Mouse (Mus musculus): ENCODE results near the gene Gm10134.
"Not testable (repeated sequence)": the region's sequence is repeated elsewhere in the genome, so short reads cannot be mapped to it uniquely, and the experiment has no call there.

Gm10134 gene

DNA sequence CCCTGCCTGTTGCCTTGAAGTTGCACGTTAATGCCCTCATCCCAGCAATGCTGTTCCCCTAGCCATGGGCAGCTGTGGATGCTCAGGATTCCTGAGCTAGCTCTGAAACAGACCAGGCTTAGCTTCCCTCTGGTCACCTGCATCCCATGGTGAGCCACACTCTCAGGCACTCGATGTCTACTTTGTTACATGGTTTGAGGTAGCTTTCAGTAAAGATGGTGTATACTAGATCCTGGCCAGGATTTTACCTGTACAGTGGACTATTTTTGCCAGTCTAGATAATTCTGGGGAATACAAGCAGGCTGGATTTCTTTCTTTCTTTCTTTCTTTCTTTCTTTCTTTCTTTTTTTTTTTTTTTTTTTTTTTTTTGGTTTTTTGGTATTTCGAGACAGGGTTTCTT, at the start of gene Gm10134:
Gene Gm10134, plus strand, starts transcription at position 301 of the 400 bp plus-strand sequence.
- DNase-seq (ENCODE audit: low read depth) = no peak

DNA sequence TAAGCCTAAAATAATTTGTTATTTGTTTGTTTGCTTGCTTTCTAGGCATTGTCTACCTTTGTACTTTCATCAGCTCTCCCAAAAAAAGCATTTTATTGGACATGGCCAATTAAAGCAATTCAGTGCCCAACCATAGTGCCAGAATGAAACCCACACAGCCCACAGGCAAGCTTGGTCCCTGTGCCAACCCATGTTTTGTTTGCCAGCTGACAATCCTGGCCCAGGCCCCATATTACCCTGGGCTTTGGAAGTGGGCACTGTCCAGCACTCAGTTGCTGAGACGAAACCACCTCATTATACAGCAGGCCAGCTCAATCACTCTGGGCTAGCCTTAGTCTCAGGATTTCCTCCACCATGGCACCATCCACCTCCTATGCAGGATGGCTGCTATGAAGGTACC, 49.3 kb upstream of the Gm10134 start:
- DNase-seq (ENCODE audit: low read depth) = no peak

DNA sequence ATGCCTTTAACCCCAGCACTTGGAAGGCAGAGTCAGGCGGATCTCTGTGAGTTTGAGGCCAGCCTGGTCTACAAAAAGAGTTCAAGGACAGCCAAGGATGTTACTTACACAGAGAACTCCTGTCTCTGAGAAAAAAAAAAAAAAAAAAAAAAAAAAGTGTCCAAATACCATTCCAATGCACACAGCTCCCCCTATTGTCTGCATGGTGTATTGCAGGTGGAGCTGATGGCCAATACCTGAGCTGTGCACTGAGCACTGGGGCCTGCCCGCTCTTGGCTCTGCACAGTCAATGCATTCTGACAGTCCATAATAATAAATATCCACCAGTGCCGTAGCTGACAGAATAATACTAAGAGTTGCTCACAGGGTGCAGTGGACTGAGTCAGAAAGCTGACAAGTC, 42.0 kb upstream of the Gm10134 start:
- peak; percentile 70 for DNase-seq (ENCODE audit: low read depth)

- DNase-seq (ENCODE audit: low read depth) = no peak
These were observed 41.0 kb upstream of the Gm10134 start for GRCm38 (mm10) chr2:28464919-28465318.

GRCm38 (mm10) chr2:28465836-28466518, 39.9 kb upstream of the Gm10134 start, which contains the start of gene 1700007K13Rik:
Gene 1700007K13Rik, minus strand, starts transcription at chr2:28466332.
- DNase-seq (ENCODE audit: low read depth) = peak; percentile 88

DNA sequence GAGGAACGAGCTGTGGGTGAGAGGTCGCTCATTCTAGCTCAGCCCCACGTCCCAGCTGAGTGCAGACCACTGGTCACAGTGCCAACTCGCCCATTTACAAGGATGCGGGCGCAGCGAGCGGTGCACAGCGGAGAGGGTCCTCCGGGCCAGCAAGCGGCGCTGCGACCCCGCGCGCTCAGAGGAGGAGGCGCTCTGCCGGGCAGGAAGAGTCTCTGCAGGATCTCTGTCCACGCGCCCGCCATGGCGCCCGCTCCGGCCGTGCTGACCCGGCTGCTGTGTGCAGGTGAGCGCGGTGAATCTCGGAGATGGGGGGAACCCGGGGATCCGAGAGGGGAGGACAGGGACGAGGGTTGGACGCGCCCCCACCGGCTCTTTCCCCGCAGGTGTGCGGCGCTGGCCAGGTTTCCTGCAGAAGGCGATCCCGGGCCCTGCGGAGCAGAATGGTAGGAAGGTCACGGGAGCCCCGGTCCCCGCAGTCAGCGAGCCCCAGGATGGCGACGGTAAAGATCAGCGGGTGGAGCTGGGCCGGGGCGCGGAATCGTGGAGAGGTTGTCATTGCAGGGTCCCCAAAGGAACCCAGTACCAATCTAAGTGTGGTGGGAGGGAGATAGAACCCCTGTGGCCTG, 37.9 kb upstream of the Gm10134 start, which contains the start of gene Mrps2:
Gene Mrps2, plus strand, starts transcription at position 207 of the 626 bp plus-strand sequence.
- DNase-seq (ENCODE audit: low read depth) = peak; percentile 92

DNA sequence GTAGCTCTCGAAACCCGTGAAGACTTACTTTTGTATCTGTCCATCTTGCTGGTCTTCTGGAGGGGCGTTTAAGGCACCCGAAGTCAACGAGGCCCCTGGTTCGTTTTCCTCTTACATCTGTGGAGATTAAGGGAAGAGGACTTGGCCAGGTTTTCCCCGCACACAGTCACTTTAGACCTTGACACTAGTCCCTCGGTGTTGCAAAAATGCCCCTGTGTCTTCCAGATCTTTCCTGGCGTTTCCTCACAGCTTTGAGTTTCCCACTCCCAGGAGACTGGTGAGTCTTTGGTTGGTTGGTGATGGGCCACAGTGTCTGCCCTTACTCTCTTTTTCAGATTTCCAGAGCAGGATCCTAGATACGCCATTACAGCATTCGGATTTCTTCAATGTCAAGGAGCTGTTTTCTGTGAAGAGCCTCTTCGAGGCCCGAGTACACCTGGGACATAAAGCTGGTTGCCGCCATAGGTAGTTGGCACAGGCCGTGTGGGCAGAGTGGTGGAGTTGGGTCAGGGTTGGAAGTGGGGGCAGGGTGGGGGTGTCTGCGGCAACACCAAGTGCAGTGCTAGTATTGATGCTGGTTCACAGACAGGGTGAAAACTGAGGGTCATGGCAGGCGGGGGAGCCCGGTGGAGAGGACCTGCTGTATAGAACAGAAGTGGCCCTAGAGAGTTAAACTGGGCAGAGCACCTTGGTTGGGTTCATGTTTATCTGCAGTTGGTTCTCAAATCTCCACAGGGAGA, 37.2 kb upstream of the Gm10134 start:
- no peak for DNase-seq (ENCODE audit: low read depth)

DNA sequence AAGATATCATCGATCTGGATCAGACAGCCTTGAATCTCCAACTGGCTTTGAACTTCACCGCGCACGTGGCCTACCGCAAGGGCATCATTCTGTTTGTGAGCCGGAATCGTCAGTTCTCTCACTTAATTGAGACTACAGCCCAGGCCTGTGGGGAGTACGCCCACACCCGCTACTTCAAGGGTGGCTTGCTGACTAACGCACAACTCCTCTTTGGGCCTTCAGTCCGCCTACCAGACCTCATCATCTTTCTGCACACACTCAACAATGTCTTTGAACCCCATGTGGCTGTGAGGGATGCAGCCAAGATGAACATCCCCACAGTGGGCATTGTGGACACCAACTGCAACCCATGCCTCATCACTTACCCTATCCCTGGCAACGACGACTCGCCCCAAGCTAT, 36.4 kb upstream of the Gm10134 start:
- DNase-seq (ENCODE audit: low read depth) = no peak

GRCm38 (mm10) chr2:28470591-28470990, 35.3 kb upstream of the Gm10134 start:
- no peak for DNase-seq (ENCODE audit: low read depth)

GRCm38 (mm10) chr2:28472011-28472410, 33.9 kb upstream of the Gm10134 start:
- DNase-seq (ENCODE audit: low read depth) = not testable (repeated sequence)

DNA sequence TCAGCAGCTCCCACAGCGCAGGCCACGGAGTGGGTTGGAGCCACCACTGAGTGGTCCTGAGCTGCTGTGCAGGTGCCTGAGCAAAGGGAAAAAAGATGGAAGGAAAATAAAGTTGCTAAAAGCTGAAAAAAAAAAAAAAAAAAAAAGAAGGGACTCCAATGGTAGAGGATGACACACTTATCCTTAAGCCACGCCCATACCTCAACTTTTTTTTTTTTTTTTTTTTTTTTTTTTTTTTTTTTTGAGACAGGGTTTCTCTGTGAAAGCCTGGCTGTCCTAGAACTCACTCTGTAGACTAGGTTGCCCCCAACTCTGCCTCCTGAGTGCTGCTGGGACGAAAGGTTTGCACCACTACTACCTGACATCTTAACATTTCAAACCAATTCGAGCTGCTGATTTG, 27.9 kb upstream of the Gm10134 start:
- DNase-seq (ENCODE audit: low read depth) = not testable (repeated sequence)

DNA sequence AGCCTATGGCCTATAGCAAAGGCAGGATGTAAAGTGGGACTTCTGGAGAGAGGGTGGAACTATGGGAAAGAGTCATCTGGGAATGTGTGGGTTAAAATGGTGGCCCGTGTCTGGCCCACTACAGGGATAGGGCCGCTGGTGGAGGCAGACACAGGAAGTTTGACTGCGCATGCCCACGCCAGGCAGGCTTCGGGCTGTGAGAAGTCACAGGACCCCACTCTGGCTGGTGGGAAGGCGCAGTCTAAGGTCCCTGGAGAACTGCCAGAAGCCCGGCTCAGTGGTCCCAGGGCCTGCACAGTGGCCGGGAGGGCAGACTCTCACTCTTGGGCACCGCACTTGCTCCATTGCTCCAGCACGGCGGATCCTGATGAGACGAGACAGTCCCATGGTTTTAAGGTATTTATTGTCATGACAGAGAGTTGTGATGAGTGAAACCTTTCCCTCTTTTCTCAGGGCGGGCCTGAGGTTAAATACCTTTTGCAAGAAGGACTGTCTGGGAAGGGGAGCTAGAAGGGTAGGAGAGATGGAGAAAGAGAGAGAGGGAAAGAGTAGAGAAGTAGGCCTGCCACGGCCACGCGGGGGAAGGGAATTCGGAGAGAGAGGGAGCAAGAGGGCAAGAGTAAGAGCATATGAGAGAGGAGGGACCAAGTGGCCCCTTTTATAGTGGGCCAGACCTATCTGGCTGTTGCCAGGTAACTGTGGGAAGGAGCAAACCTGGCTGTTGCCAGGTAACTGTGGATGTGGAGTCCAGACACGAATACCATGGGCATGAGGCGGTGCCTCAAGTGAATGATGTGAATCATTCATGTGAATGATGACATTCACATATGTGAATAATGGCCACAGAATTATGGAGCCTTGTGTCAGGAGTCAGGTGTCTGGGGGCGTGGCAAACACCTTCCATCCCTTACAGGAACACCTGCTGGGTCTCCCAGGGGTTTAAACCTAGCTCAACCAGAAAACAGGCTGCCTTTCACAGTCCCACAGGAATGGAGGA, 26.4 kb upstream of the Gm10134 start:
- no peak for DNase-seq (ENCODE audit: low read depth)

- no peak for DNase-seq (ENCODE audit: low read depth)
These were observed 22.0 kb upstream of the Gm10134 start for GRCm38 (mm10) chr2:28483861-28484260.

DNA sequence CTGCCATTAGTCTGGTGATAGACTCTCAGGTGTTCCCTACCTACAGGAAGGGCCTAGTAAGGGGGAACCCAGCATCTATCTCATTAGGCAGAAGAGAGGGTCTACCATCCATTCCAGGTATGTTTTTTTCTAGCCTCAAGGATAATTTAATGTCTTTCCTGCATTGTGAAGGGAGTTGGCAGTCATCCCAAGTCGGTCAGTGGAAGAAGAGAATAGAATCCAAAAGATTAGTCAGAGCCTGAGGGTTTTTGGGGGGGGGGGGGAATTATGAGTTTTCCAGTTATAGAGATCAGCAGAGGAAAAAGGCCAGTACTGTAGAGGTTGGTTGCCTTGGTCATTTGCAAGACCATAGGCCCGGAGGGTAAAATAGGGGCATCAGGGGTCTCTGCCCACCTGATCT, 11.4 kb upstream of the Gm10134 start:
- no peak for DNase-seq (ENCODE audit: low read depth)

DNA sequence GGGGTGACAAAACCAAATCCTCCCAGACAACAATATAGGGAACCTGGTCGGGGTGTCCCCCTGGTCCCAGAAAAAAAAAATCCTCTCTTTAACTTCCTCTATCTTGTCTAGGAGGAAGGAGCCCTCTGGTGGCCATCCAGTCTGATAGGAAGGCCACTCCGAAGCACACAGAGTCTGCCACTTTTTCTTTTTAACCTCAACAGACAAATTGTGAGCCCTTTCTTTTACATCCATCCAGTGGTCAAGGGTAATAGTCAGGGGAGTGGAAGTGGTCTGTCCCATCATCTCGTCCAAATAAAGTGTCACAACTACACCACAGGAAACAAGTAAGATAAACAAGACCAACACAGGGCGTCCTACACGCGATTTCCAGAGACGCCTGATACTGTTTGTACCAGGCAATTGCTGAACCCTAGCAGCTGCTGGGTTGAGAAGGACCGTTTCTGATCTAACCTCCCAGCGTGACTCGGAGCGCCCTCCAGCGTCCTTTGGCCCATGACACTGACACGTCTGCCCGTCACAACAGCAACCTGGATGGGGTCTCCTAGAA, 10.6 kb upstream of the Gm10134 start:
- peak; percentile 82 for DNase-seq (ENCODE audit: low read depth)

GRCm38 (mm10) chr2:28495801-28496595, 9.9 kb upstream of the Gm10134 start:
- DNase-seq (ENCODE audit: low read depth) = no peak

- DNase-seq (ENCODE audit: low read depth) = no peak
These were observed 9.2 kb upstream of the Gm10134 start, which contains the start of gene Gbgt1 for GRCm38 (mm10) chr2:28496671-28497070. Gene Gbgt1, plus strand, starts transcription at chr2:28496891.

DNA sequence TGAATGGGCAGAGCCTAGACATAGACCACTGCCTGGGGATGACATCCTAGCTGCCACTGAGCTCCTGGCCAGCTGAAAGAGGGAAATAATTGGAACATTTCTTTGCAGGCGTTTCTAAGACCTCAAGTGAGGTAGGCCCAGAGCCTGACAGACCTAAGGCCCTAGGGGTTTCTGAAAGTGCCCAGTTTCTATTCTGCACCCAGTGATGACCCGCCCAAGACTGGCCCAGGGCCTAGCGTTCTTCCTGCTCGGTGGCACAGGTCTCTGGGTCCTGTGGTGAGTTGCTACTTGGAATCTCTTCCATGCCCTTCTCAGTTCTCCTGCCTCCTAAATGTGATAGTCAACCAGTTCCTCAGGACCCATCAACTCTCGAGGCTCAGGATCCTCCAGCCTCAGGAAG, 8.3 kb upstream of the Gm10134 start:
- no peak for DNase-seq (ENCODE audit: low read depth)

- DNase-seq (ENCODE audit: low read depth) = no peak
These were observed 7.5 kb upstream of the Gm10134 start for GRCm38 (mm10) chr2:28498431-28498830.

DNA sequence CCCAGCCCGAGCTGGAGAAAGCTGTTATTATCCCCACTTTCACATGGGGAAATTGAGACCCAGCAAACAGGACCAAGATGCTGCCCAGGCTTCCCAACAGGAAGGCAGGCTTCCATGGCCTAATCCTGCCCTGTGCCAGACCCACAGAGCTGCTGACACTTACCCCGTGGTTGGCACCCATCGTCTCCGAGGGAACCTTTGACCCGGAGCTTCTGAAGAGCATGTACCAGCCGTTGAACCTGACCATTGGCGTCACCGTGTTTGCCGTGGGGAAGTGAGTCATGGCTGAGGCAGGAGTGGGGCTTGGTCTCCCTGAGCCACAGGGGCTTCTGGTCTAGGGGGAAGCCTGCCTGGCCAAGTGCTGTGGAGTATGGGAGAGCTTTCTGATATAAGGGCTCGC, 2.9 kb upstream of the Gm10134 start:
- DNase-seq (ENCODE audit: low read depth) = no peak
